Mouse (Mus musculus) E14TG2a.4 (cell line): Measurements from ENCODE around the gene Actrt2.
A peak's percentile ranks its signal among the peaks of the same experiment; 100 is the strongest.

ENCODE experiments used
- H3K27me3 ChIP-seq: 2 replicates; pipeline ENCODE4 v1.6.1; 2014; ENCODE audit warnings: low read length, control low read depth; ENCODE audit not compliant: insufficient read depth
- H3K36me3 ChIP-seq: 2 replicates; pipeline ENCODE4 v1.6.1; 2014; ENCODE audit warnings: low read length, control low read depth; ENCODE audit not compliant: insufficient read depth
- H3K4me1 ChIP-seq: replicated peaks from 2 replicates; pipeline ENCODE4 v1.6.1; 2014; ENCODE audit warnings: low read depth, low read length, control low read depth
- H3K4me3 ChIP-seq: replicated peaks from 2 replicates; pipeline ENCODE4 v1.5.1; 2014; ENCODE audit warnings: mild to moderate bottlenecking, low read length
- H3K9me3 ChIP-seq: 2 replicates; pipeline ENCODE4 v1.6.1; 2014; ENCODE audit warnings: low read length, control low read depth
- CTCF ChIP-seq: conservative IDR thresholded peaks from 2 replicates; pipeline ENCODE4 v1.5.1; 2014; ENCODE audit warnings: low read length
- NANOG ChIP-seq: IDR thresholded peaks from 2 replicates; pipeline ENCODE4 v1.6.1; 2014; ENCODE audit warnings: borderline replicate concordance, low read length, mixed read lengths
- POU5F1 ChIP-seq: IDR thresholded peaks from 2 replicates; pipeline ENCODE4 v1.6.1; 2014; ENCODE audit warnings: low read length, borderline replicate concordance

Gene Actrt2

DNA sequence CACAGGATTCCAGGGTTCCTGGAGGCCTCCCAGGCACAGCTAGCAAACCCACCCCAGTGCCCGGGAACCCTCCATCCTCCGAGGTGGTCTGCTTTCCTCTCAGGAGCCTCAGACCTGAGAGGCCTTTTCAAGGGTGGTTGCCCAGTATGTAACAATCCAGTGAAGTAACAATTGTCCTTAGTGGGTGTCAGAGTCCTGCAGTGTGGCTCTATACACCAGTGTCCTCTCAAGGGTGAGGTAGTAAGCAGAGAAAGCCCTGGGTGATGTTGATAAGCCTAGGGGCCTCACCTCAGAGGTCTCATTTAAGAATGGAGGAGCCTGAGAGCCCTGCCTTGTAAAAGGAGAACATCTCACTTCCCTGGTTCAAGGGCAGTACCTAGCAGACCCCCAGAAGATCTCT lies at the start of gene Actrt2:
Actrt2 (minus strand) TSS at position 101 of the 400 bp plus-strand sequence.
- TF ChIP-seq POU5F1 (no peak), NANOG (no peak)
- peaks cover 38% of the 10 kb centered on the region for H3K27me3 ChIP-seq
- H3K9me3 ChIP-seq = no peaks in the 10 kb centered on the region
- no peaks in the 10 kb centered on the region for H3K36me3 ChIP-seq
- H3K4me1 ChIP-seq = peaks cover 33% of the 10 kb centered on the region
- no peak within 1 kb of the TSS for H3K4me3 ChIP-seq

DNA sequence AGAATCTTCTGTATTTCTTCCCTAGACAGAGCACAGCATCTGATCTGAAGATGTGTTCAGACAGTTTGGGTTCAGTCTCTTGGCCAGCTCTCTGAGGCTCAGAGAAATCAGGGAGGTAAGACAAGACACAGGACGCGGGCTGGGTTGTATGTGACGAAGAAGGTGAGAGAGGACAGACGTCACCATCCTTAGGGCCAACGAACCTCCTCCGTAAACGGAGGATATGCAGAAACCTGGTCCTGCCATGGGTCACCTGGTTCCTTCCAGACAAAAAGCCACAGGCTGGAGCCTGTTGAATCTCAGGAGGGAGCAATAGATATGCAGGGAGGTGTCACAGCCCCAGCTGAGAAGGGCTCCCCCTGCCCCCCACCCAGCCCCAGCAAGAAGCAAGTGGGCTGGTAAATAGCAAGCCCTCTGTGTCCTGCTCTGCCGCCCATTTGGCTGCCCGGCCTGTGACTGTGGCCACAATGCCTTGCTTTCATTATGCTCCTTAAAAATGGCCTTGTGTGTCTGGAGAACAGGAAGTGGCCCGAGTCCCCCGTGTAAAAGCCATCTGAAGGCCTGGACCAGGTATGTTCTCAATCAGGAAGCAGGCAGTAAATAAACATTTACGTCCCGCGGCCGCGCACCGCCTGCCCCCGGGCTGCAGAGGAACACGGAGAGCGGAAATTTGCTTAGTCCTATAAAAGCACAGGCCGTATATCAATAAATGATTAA lies 41.9 kb upstream of the Actrt2 start:
- Histone ChIP-seq H3K36me3 (no peaks in the 10 kb centered on the region), H3K4me1 (peaks cover 13% of the 10 kb centered on the region), H3K9me3 (no peaks in the 10 kb centered on the region), H3K4me3 (peak overlapping the region; percentile 21), H3K27me3 (peaks cover 32% of the 10 kb centered on the region)
- no peak for TF ChIP-seq POU5F1
- no peak for TF ChIP-seq CTCF
- TF ChIP-seq NANOG = no peak

DNA sequence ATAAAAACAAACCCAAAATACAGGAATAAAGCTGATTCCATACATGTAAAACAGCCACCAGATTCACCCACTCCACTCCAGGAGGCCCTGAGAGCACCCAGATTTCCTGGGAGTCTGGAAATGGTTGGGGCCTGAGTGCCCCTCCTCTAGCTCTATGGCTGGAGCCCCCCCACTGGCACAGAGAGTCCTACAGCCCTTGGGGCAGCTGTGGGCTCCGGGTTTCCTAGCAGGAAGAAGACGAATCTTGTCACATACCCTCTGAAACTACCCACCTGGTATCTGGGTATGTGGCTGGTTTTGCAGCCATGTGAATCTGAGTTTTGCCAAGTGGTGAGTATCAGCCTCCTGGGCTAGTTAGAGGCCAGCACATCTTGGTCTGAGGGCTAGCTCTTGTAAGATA lies 41.1 kb upstream of the Actrt2 start:
- TF ChIP-seq POU5F1 = no peak
- TF ChIP-seq CTCF = no peak
- TF ChIP-seq NANOG = no peak

DNA sequence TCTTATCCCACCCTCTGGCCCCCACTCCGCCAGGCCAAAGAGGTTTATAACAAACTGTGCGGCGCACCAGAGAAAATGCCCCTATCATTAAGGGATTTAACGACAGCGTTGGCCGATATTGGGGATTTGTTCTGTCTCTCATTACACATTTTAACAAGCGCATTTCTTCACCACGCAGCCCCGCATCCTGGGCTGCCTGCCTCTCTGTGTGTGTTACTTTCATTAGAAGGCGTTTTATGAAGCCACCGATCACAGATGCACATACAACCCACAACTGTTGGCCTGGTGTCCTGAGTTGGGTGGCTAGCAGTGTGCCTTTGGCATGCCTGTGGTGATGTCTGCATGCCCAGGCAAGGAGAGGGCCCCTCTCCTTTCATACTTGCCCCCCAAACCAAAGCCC lies 40.6 kb upstream of the Actrt2 start:
- Histone ChIP-seq H3K4me3 (no peak overlapping the region), H3K27me3 (peaks cover 34% of the 10 kb centered on the region), H3K4me1 (peaks cover 13% of the 10 kb centered on the region), H3K36me3 (no peaks in the 10 kb centered on the region), H3K9me3 (no peaks in the 10 kb centered on the region)
- no peak for TF ChIP-seq NANOG
- no peak for TF ChIP-seq POU5F1
- no peak for TF ChIP-seq CTCF

More for the DNA sequence above, 41.1 kb upstream of the Actrt2 start:
- Histone ChIP-seq H3K4me1 (peaks cover 13% of the 10 kb centered on the region), H3K9me3 (no peaks in the 10 kb centered on the region), H3K36me3 (no peaks in the 10 kb centered on the region), H3K4me3 (no peak overlapping the region), H3K27me3 (peaks cover 35% of the 10 kb centered on the region)

GRCm38 (mm10) chr4:154707521-154707920 lies 39.9 kb upstream of the Actrt2 start:
- H3K9me3 ChIP-seq = no peaks in the 10 kb centered on the region
- peaks cover 33% of the 10 kb centered on the region for H3K27me3 ChIP-seq
- TF ChIP-seq POU5F1 (no peak), CTCF (no peak), NANOG (no peak)
- H3K4me1 ChIP-seq = peaks cover 13% of the 10 kb centered on the region
- H3K4me3 ChIP-seq = no peak overlapping the region
- no peaks in the 10 kb centered on the region for H3K36me3 ChIP-seq

- H3K27me3 ChIP-seq = peaks cover 42% of the 10 kb centered on the region
- TF ChIP-seq NANOG = no peak
- no peak for TF ChIP-seq CTCF
- TF ChIP-seq POU5F1 = no peak
- H3K4me3 ChIP-seq = no peak overlapping the region
- peaks cover 13% of the 10 kb centered on the region for H3K4me1 ChIP-seq
- no peaks in the 10 kb centered on the region for H3K9me3 ChIP-seq
- no peaks in the 10 kb centered on the region for H3K36me3 ChIP-seq
These were observed 38.8 kb upstream of the Actrt2 start for GRCm38 (mm10) chr4:154706442-154706841.

- Histone ChIP-seq H3K27me3 (peaks cover 41% of the 10 kb centered on the region), H3K4me3 (no peak overlapping the region), H3K9me3 (no peaks in the 10 kb centered on the region), H3K4me1 (peaks cover 13% of the 10 kb centered on the region), H3K36me3 (no peaks in the 10 kb centered on the region)
- TF ChIP-seq NANOG = no peak
- no peak for TF ChIP-seq CTCF
- no peak for TF ChIP-seq POU5F1
These were observed 38.0 kb upstream of the Actrt2 start for GRCm38 (mm10) chr4:154705681-154706080.

GRCm38 (mm10) chr4:154705056-154705455 lies 37.4 kb upstream of the Actrt2 start:
- Histone ChIP-seq H3K9me3 (no peaks in the 10 kb centered on the region), H3K36me3 (no peaks in the 10 kb centered on the region), H3K4me3 (no peak overlapping the region), H3K27me3 (peaks cover 44% of the 10 kb centered on the region), H3K4me1 (peaks cover 11% of the 10 kb centered on the region)
- no peak for TF ChIP-seq NANOG
- no peak for TF ChIP-seq CTCF
- no peak for TF ChIP-seq POU5F1

GRCm38 (mm10) chr4:154704591-154704990 lies 36.9 kb upstream of the Actrt2 start:
- no peaks in the 10 kb centered on the region for H3K36me3 ChIP-seq
- peaks cover 44% of the 10 kb centered on the region for H3K27me3 ChIP-seq
- peaks cover 7% of the 10 kb centered on the region for H3K4me1 ChIP-seq
- no peaks in the 10 kb centered on the region for H3K9me3 ChIP-seq
- TF ChIP-seq POU5F1 (no peak), NANOG (no peak), CTCF (no peak)
- H3K4me3 ChIP-seq = no peak overlapping the region
